29 mouse cellular contexts compared by ENCODE assay signal in the genomic region with DNA sequence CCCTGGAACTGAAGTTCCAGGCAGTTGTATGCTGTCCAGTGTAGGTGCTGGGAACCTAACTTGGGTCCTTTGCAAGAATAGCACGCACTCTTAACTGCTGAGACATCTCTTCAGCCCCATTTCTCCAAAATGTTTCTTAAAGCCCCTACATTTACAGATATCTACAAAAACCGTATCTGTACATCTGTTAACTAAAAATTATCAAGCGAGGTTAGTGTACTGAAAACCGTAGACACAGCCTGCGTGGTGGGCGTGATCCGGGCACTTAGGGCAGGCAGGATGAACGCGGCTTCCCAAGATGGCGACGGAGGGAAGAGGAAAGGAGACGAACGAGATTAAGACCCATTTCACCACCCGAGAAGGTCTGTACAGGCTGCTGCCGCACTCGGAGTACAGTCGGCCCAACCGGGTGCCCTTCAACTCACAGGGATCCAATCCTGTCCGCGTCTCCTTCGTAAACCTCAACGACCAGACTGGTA. TPM values are rescaled to one million over a fixed set of nuclear protein-coding genes. Genes with fewer than 3 reads are reported as not detected.
DNase-seq lines count a peak whose midpoint lies in the region; ATAC-seq and TF ChIP-seq lines count a peak whose summit lies in the region.
"Had no signal": no experiment of that assay in that cellular context is flagged by ENCODE, and none has a peak within 500 bp of the region (broad histone marks: within the 10 kb centered on the region; RNA-seq: fewer than 3 reads in every experiment).

A gene (plus strand): TSS at position 51 of the 479 bp plus-strand sequence.

- 95% methylated on average over 22 of the region's 22 CpGs for WGBS in kidney, embryonic 16.5 days

- H3K9ac ChIP-seq in kidney, embryonic 16.5 days (replicated peaks; ENCODE audit: low read length): no peak within 1 kb of the TSS
- H3K9ac ChIP-seq: embryonic facial prominence, embryonic 12.5 days; forebrain, embryonic 13.5 days; forebrain, embryonic 15.5 days had no signal

- ATAC-seq in kidney, embryonic 16.5 days (ENCODE audit: low FRiP score, low TSS enrichment): no peak
- ATAC-seq: activated CD4-positive, CD25-positive, alpha-beta regulatory T cell, adult 4 months; CD4-positive, CD25-positive, alpha-beta regulatory T cell, adult 4 months; forebrain, embryonic 13.5 days; forebrain, embryonic 15.5 days; Patski had no signal

- H3K4me3 ChIP-seq in testis, adult 2 months (ENCODE audit: control insufficient read depth, low read depth, low read length): peak within 1 kb of the TSS; percentile 98
- H3K4me3 ChIP-seq in kidney, embryonic 16.5 days (ENCODE audit: low read length): no peak within 1 kb of the TSS
- H3K4me3 ChIP-seq: embryonic facial prominence, embryonic 10.5 days; embryonic facial prominence, embryonic 12.5 days; forebrain, embryonic 13.5 days; forebrain, embryonic 15.5 days had no signal

- H3K4me2 ChIP-seq in kidney, embryonic 16.5 days (replicated peaks; ENCODE audit: low read depth, low read length): no peak within 1 kb of the TSS
- H3K4me2 ChIP-seq: embryonic facial prominence, embryonic 12.5 days; forebrain, embryonic 13.5 days; forebrain, embryonic 15.5 days had no signal

- H3K4me1 ChIP-seq in testis, adult 2 months (ENCODE audit: control insufficient read depth, insufficient read depth, low read length): no peaks in the 10 kb centered on the region
- no peaks in the 10 kb centered on the region for H3K4me1 ChIP-seq in kidney, embryonic 16.5 days (ENCODE audit: insufficient read depth, low read length)
- H3K4me1 ChIP-seq: embryonic facial prominence, embryonic 10.5 days; embryonic facial prominence, embryonic 12.5 days; forebrain, embryonic 13.5 days; forebrain, embryonic 15.5 days had no signal

- H3K9me3 ChIP-seq in kidney, embryonic 16.5 days (ENCODE audit: low read length): peaks cover 8% of the 10 kb centered on the region; the same call in 1 of the 2 replicates
- H3K9me3 ChIP-seq: embryonic facial prominence, embryonic 10.5 days; forebrain, embryonic 15.5 days had no signal

- TF ChIP-seq POLR2A in testis, adult 2 months (IDR thresholded peaks at IDR 0.05; ENCODE audit: control insufficient read depth, low read depth, low read length): peak; percentile 64; the same call in 1 of the 2 replicates

- TF ChIP-seq CTCF in testis, adult 2 months (IDR thresholded peaks at IDR 0.05; ENCODE audit: control insufficient read depth, insufficient read depth, insufficient replicate concordance, low read depth, low read length): no peak

- H3K36me3 ChIP-seq in testis, adult 2 months (ENCODE audit: control insufficient read depth, insufficient read depth, low read length): no peaks in the 10 kb centered on the region
- H3K36me3 ChIP-seq in kidney, embryonic 16.5 days (ENCODE audit: insufficient read depth, low read length): no peaks in the 10 kb centered on the region
- H3K36me3 ChIP-seq: embryonic facial prominence, embryonic 10.5 days; embryonic facial prominence, embryonic 12.5 days; forebrain, embryonic 15.5 days; G1E had no signal

- H3K27ac ChIP-seq in testis, adult 2 months (ENCODE audit: control insufficient read depth, insufficient read depth, low read depth, low read length): peak within 1 kb of the TSS; percentile 98
- H3K27ac ChIP-seq in kidney, embryonic 16.5 days (ENCODE audit: low read length): no peak within 1 kb of the TSS
- H3K27ac ChIP-seq: embryonic facial prominence, embryonic 10.5 days; embryonic facial prominence, embryonic 12.5 days; forebrain, embryonic 13.5 days; forebrain, embryonic 15.5 days had no signal

- DNase-seq in testis, postnatal 10 days (ENCODE audit: low spot score): no peak
- DNase-seq in ES-CJ7 (ENCODE audit: low read depth, low spot score) (peak; percentile 19), R1 (ENCODE audit: low read depth, low spot score) (peak; percentile 76)
- DNase-seq in testis, postnatal 14 days (ENCODE audit: low spot score): peak; percentile 40
- DNase-seq in kidney, postnatal 4 days: no peak
- no peak for DNase-seq in cerebellum, postnatal 10 days
- DNase-seq: adrenal gland, adult 8-10 months; adrenal gland, postnatal 14 days; adrenal gland, postnatal 36 days; B cell, adult 2 months; cerebellum, adult 11-12 months; cerebellum, adult 2 months; cerebellum, adult 9-10 months; cerebellum, postnatal 14 days; cerebellum, postnatal 36 days had no signal

- no peaks in the 10 kb centered on the region for H3K27me3 ChIP-seq in testis, adult 2 months (ENCODE audit: control insufficient read depth, insufficient read depth, low read length)
- no peaks in the 10 kb centered on the region for H3K27me3 ChIP-seq in kidney, embryonic 16.5 days (ENCODE audit: insufficient read depth, low read length)
- H3K27me3 ChIP-seq: CH12.LX; embryonic facial prominence, embryonic 12.5 days; forebrain, embryonic 13.5 days; forebrain, embryonic 15.5 days had no signal

RNA-seq across cellular contexts. Expression of the gene that starts here (rescaled TPM):
- 67.1 and 68.1 TPM in 2 replicates for polyA plus RNA-seq in testis, adult 2 months (2012; rRNA removed)
- polyA plus RNA-seq in kidney, embryonic 16.5 days (2015; fragmentation: Nextera tagmentation; extraction: Ambion mirVana): not detected in 2 replicates
- polyA plus RNA-seq: activated CD4-positive, CD25-positive, alpha-beta regulatory T cell, adult 4 months; CD4-positive, CD25-positive, alpha-beta regulatory T cell, adult 4 months; cerebellum, adult 2 months; embryonic facial prominence, embryonic 10.5 days; embryonic facial prominence, embryonic 12.5 days; embryonic facial prominence, embryonic 14.5 days; forebrain, embryonic 11.5 days; forebrain, embryonic 13.5 days; forebrain, embryonic 15.5 days; frontal cortex, adult 2 months; G1E had no signal

Comparison
In these comparisons a context has a peak if more than half of its experiments do, and no peak if none do; other contexts are left out.
1. RNA of the gene that starts here (polyA plus RNA-seq): 67.1 to 68.1 TPM in testis, adult 2 months; not detected in kidney, embryonic 16.5 days; every median in the first group is over 10 times any median in the second.
2. DNase-seq: peak in ES-CJ7 (single experiment), R1 (single experiment) and testis, postnatal 14 days (single experiment); none in testis, postnatal 10 days (single experiment), kidney, postnatal 4 days (0 of 2) and cerebellum, postnatal 10 days (0 of 2).